Mouse (Mus musculus): ENCODE measurements around the gene Fam136a.

- TF ChIP-seq POLR2A (IDR thresholded peaks at IDR 0.05; ENCODE audit: extremely low read depth, insufficient read depth, low read length) (no peak), CTCF (IDR thresholded peaks at IDR 0.05; ENCODE audit: low read depth, low read length) (no peak)
These were observed 19.2 kb downstream of the Fam136a start for GRCm38 (mm10) chr6:86384692-86385091.
